Mouse (Mus musculus): ENCODE results near the gene Scarb1. TPM values are rescaled to one million over a fixed set of nuclear protein-coding genes. Genes with fewer than 3 reads are reported as not detected.

Scarb1 gene
- 25.2 TPM for polyA plus RNA-seq (2014; fragmentation: Illumina TruSeq; extraction: RNeasy Lipid Tissue Mini Kit (QIAGEN cat#74804))

GRCm38 (mm10) chr5:125340547-125341262 lies at the start of gene Scarb1:
Gene Scarb1 (minus strand): TSS chr5:125341094.

GRCm38 (mm10) chr5:125389579-125390441 lies 48.9 kb upstream of the Scarb1 start, which contains the start of gene Ubc:
Gene Ubc (minus strand): TSS chr5:125390202.

GRCm38 (mm10) chr5:125389131-125389578 lies 48.3 kb upstream of the Scarb1 start, which contains the start of gene Gm10382:
Gene Gm10382 (plus strand): TSS chr5:125389322.

Other genes with a start within 250 kb of the Scarb1 start
- gene Ncor2, start 161.9 kb downstream of the Scarb1 start, polyA plus RNA-seq (2014; fragmentation: Illumina TruSeq; extraction: RNeasy Lipid Tissue Mini Kit (QIAGEN cat#74804)): 2.3 TPM
- gene Gm10382, start 48.2 kb upstream of the Scarb1 start, polyA plus RNA-seq (2014; fragmentation: Illumina TruSeq; extraction: RNeasy Lipid Tissue Mini Kit (QIAGEN cat#74804)): not detected
- gene Ubc, start 49.1 kb upstream of the Scarb1 start, polyA plus RNA-seq (2014; fragmentation: Illumina TruSeq; extraction: RNeasy Lipid Tissue Mini Kit (QIAGEN cat#74804)): 16.6 TPM
- gene Dhx37, start 93.0 kb upstream of the Scarb1 start, polyA plus RNA-seq (2014; fragmentation: Illumina TruSeq; extraction: RNeasy Lipid Tissue Mini Kit (QIAGEN cat#74804)): 6.0 TPM
- gene Bri3bp, start 100.5 kb upstream of the Scarb1 start, polyA plus RNA-seq (2014; fragmentation: Illumina TruSeq; extraction: RNeasy Lipid Tissue Mini Kit (QIAGEN cat#74804)): 14.4 TPM
- gene Aacs, start 134.7 kb upstream of the Scarb1 start, polyA plus RNA-seq (2014; fragmentation: Illumina TruSeq; extraction: RNeasy Lipid Tissue Mini Kit (QIAGEN cat#74804)): 2.0 TPM
- 0.97 TPM for gene Tmem132b, start 190.7 kb upstream of the Scarb1 start, polyA plus RNA-seq (2014; fragmentation: Illumina TruSeq; extraction: RNeasy Lipid Tissue Mini Kit (QIAGEN cat#74804))

Measured in ovary, adult 10 weeks (tissue).